Mouse (Mus musculus): ENCODE data around the gene Glyctk.

The Glyctk gene

GRCm38 (mm10) chr9:106158037-106158491 is at the start of gene Glyctk:
Gene Glyctk (minus strand): TSS chr9:106158138.
- no peak for DNase-seq (ENCODE audit: low read depth, low spot score)

- no peak for DNase-seq (ENCODE audit: low read depth, low spot score)
Measured at GRCm38 (mm10) chr9:106206515-106206914, 48.6 kb upstream of the Glyctk start.

DNA sequence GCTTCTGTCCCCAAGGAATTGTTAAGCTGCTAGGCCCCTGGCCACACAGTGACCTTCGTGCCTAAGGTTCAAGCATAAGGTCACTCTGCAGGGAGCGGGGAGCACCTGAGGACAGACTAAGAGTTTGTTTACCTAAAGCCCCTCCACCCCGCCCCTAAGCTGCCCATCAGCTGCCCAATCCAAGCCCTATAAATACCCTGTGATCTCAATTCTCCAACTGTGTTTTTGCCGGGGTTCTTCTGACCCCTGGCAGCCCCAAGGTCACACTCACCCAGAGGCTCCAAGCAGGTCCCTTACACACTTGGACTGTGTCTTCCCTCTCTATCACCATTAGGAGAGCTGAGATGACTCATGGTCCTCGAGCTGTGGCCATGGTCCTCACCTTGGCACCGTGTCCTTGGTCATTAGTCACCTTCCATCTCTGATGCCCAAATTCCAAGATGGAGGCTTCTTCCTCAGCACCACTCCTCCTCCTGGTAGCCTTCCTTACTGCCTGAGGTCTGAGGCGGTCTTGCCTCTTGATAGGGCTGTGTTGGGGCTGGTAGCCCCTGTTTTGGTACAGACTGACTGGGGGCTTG is 47.9 kb upstream of the Glyctk start:
- no peak for DNase-seq (ENCODE audit: low read depth, low spot score)

DNA sequence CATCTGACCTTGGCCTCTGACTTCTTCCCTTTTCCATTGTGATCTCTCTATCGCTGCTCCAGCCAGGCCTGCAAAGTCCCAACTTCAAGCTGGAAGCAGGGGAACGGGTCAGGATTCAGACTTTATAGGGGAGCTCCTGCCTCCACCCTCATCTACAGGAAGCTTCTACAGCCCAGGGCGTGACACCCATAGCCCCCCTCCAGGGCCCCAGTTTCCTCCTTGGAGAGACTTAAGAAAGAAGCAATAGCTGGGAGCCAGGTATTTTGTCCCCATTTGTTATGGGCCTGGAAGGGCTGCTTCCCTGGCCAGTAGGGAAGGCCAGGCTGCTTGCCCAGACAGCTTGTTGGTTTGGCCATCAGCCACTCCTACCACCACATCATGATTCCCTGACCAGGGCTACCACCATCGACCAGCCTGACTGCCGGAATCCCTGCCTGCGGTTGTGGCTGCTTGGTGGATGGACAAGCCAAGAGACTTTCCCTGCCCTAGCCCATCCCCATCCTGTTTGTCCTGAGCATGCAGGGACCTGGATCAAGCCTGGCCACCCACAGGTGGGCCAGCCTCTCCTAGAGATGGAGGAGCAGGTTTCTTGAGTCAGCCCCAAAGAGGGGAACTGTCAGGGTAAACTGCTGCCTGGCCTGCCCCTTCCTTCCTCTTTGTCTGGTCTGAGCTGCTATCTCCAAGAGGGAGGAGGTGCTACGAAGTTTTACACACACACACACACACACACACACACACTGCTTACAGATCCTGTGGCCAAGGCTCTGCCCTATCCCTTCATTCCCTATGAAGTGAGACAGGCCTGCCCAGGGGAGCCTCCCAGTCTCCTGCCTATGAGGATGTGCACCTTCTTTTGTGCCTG is 46.3 kb upstream of the Glyctk start:
- DNase-seq (ENCODE audit: low read depth, low spot score): no peak

- peak; percentile 95 for DNase-seq (ENCODE audit: low read depth, low spot score)
Measured at GRCm38 (mm10) chr9:106202819-106203636, 45.1 kb upstream of the Glyctk start, which contains the start of gene Twf2. Gene Twf2 (plus strand): TSS chr9:106203108.

- DNase-seq (ENCODE audit: low read depth, low spot score): no peak
Measured at GRCm38 (mm10) chr9:106201895-106202294, 44.0 kb upstream of the Glyctk start.

DNA sequence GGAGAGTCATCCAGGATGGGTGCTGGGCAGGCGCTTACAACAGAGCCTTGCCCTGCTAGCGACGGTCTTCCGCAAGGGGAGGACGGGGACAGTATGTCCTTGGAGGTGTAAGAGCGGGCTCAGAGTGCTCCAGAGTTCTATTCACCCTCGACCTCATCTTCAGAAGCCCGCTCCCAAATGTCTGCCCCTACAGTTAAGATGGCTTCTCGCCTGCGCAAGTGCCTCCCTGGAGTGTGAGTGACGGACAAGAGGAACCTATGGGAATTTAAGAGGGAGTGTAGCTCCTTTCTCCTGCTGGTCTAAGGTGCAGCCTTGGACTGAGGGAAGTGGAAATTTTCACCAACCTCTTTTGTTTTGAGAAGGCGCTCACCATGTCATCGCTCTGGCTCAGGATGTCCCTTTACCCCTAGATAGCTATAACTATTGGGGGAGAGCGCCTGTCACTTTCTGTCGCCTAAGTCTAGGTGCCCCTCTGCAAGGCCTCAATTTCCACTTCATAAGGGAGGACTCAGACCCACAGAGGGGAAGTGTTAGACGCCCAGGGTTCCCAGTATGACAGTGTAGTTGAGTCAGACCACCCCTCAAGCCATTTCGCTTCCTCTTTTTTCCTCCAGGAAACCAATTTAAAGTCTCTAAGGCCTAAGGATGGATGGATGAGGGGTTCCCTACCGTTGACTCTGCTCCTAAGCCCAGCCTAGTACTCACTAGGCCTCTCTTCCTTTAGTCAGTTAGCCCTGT is 41.8 kb upstream of the Glyctk start, which contains the start of gene Ppm1m:
TSS of gene Ppm1m (minus strand) at position 212 of the 738 bp plus-strand sequence.
- no peak for DNase-seq (ENCODE audit: low read depth, low spot score)

DNA sequence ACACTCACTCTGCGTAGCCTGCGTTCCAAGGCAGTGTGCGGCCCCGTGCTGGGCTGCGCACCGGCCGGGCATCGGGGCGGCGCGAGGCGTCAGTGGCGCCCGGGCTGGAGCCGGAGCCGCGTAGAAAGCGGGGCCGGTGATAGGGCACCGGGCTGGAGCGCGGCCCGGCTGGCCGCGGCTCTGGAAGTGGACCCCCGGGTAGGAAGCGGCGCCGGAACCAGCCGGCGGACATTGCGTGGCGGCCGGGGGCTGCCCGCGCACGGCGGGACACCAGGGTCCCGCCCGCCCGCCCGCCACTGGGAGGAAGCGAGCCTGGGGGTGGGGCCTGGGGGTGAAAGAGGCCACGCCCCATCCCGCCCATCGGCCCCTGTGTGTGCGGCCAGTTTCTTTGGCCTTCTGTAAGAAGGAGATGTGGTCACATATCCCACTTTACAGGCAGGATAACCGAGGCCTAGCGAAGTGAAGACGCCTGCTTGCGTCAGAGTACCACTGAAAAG is 41.1 kb upstream of the Glyctk start:
- peak; percentile 58 for DNase-seq (ENCODE audit: low read depth, low spot score)

- DNase-seq (ENCODE audit: low read depth, low spot score): no peak
Measured at GRCm38 (mm10) chr9:106197732-106198131, 39.8 kb upstream of the Glyctk start.

DNA sequence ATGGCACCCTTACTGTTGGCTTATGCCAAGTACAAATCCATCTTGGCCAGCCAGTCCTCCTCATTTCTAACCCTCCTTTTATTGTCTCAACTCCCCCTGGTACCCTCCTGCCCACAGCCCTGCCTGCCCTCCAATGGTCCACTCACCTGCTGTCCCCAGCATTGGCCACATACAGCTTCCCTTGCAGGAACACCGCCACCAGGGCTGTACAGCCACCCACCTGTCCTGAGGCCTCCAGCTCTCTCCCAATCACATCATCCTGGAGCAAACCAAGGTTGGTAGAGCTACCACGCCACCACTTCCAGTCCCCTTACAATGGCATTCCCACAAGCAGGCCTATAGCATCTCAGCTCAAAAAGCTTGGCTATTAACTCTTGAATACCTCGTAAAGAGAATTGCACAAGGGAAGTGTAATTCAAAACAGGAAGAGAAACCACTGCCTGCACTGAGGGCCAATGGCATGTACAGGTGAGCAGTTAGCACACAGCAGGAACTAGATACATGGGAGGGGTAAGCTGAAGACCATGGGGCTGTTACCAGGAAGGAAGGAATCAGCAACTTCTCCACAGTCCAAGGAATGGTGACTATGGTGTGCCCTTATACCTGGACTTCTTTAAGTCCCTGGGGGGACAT is 39.3 kb upstream of the Glyctk start:
- no peak for DNase-seq (ENCODE audit: low read depth, low spot score)

DNA sequence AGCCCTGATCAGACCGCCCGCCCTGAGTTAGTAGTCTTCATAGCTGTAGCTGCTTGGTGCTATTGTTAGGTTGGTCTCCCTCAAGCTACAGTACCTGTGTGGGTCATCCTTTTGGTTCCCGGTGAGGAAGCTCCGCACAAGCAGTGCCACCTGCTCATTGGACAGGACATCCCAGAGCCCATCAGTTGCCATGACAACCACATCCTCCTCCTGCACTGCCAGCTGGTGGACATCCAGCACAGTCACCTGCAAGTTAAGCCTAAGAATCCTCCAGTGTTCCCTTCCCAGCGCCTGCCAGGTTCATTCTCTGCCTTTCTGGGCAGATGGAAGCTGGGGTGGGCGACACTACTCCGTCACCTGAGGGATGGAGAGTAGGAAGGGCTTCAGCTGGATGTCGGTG is 37.8 kb upstream of the Glyctk start:
- DNase-seq (ENCODE audit: low read depth, low spot score): no peak

DNA sequence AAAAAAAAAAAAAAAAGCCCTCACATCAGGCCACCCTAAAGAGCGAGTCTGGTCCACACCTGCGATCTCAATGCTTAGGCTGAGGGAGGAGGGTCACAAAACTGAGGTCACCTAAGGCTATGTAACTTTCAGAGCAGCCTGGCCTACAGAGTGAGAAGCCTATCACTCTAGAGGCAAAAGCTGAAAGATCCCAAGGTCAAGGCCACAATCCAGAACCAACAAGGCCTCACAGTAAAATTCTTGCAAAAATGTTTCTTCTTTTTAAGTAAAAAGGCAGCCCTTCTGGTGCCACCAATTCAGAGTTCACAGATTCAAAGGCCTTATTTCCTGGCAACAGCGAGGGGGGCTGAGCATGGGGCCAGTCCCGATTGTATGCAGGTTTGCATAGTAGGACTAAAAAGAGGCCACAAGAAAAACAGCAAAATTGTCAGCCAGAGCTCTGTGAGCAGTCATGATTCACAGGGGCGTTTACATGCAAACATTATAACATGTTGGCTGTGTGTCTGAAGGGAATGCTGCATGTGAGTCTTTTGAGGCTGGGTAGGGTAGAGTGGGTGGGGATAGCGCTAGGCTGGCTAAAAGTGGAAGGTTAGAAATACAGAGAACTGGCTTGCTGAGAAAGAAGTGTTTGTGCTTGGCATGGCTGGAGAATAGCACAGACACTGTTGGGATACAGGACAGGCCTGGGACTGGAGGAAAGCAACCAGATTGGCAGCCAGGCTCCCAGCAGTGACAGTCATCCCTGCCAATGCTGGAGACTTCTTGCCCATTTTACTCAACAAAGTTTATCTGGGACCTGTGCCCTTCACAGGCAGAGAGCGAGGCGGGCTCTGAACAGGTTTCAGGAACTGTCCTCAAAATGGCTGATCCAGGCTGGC is 36.2 kb upstream of the Glyctk start:
- no peak for DNase-seq (ENCODE audit: low read depth, low spot score)

GRCm38 (mm10) chr9:106192998-106193397 is 35.1 kb upstream of the Glyctk start:
- DNase-seq (ENCODE audit: low read depth, low spot score): no peak

DNA sequence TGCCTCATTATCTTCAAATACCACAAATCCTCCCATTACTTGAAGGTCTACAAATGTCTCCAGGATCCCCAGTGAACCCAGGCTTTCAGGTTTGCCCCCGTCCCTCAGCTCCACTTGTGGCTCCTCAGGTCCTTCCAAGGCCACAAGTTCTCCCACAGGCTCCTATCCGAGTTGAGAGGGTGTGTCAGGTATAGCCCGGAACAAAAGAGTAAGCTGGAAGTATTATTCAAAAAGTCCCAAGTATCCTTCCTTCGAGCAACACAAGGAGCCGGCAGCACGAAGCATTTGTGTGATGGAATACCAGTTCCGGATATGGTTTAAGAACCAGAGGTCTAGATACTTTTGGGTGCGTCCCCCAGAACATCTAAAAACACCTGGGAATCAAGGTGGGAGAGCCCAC is 34.1 kb upstream of the Glyctk start:
- no peak for DNase-seq (ENCODE audit: low read depth, low spot score)

- no peak for DNase-seq (ENCODE audit: low read depth, low spot score)
Measured at GRCm38 (mm10) chr9:106191355-106191754, 33.4 kb upstream of the Glyctk start.

GRCm38 (mm10) chr9:106183996-106184395 is 26.1 kb upstream of the Glyctk start:
- DNase-seq (ENCODE audit: low read depth, low spot score): no peak

DNA sequence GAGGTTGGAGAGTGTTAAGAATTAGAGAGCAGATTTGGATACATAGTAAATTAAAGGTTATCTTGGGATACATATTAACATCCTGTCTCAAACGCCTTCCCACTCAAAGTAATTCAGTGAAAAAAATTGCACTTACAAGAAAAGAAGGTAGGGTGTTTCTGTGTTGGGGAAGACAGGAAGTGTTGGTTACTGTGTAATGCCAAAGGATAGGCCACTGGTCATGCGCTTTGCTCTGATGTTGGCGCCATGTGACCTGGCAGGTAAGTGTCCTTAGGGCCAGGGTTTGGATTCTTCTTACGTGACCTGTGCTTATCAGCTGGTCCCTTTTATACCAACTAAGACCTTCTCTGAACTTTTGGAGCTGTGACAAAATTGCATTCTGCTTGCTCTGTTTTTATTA is 24.2 kb upstream of the Glyctk start:
- DNase-seq (ENCODE audit: low read depth, low spot score): no peak

GRCm38 (mm10) chr9:106179964-106180363 is 22.0 kb upstream of the Glyctk start:
- no peak for DNase-seq (ENCODE audit: low read depth, low spot score)

GRCm38 (mm10) chr9:106179454-106179853 is 21.5 kb upstream of the Glyctk start:
- DNase-seq (ENCODE audit: low read depth, low spot score): no peak

DNA sequence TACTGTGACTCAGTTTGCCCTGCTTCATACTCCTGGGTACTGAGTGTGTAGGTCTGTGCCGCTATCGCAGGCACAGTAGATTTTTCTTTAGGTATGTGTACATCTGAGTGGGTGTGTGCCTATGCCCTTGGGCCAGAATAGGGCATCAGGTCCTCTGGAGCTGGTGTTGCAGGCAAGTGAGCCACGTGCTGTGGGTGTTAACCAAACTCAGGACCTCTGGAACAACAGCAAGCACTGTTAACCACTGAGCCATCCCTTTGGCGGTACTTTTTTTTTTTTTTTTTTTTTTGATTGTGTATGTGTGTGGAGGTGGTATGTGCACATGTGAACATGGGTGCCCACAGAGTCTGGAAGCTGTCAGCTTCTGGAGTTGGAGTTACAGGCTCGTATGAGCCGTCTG is 19.9 kb upstream of the Glyctk start:
- DNase-seq (ENCODE audit: low read depth, low spot score): no peak

All from mesoderm, embryonic 11.5 days (tissue).